Mouse (Mus musculus) adrenal gland, adult 2 months (tissue): ENCODE results near the gene Rps11. TPM values are rescaled to one million over a fixed set of nuclear protein-coding genes. Genes with fewer than 3 reads are reported as not detected.

Source experiments
- DNase-seq: peaks from one replicate; pipeline ENCODE4 v3.0.0; 2021
- polyA plus RNA-seq: library from polyadenylated mRNA; depleted of rRNA; stranded (reverse); fragments of >200 nt; gene quantifications from 2 replicates; pipeline ENCODE4 v1.2.3, GENCODE M21; 2012
- total RNA-seq, 2 experiments: library from RNA; stranded (reverse); gene quantifications; 2 replicates each; pipeline ENCODE4 v1.2.3; 2021

Gene Rps11
- total and polyA plus RNA-seq, 3 experiments = 80.0 to 1,478 (median 1,290) TPM

DNA sequence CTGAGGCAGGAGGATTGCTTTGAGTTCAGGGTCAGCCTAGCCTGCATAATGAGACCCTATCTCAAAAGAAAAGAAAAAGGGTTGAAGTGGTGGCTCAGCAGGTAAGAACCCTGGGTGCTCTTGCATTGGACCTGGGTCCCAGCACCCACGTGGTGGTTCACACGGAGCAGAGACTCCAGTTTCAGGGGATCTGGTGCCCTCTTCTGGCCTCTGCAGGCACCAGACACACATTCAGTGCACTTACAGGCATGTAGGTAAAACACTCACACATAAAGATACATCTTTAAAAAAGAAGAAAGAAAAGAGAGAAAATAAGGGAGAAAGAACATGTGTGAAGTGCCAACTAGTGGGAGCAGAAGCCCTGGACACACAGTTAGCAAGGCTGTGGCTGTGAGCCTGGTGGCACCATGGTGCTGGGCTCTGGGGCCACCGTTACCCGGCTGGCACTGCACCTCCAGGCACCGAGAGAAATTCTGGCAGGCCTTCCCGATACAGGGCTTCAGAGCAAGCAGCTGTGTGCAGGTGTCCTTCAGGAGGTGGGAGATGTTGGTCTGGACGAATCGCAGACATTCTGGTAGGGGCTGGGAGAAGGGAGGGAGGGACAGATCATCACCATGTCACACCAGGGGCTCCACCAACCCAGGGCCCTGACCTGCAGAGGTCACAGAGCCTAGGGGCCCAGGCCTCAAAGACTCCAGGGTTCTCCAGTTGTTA is 9.4 kb upstream of the Rps11 start:
- no peak for DNase-seq

DNA sequence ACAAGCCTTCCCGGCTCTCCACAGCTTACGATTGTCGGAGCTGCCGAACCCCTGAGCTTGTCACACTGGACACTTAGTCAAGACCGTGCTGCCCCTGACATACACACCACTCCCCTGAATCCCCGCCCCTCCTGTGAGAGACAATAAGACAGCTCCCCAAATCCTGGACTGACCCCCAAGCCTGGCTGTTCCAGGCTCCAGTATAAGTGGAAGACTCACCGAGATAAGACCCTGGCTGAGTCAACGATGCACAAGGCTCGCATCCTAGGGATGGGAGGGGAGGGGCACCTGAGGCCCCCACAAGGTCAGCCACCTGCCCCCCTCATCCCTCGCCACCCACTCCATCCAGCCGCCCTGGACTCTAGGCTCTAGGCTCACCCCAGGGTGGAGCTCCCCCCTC is 7.6 kb upstream of the Rps11 start:
- no peak for DNase-seq

DNA sequence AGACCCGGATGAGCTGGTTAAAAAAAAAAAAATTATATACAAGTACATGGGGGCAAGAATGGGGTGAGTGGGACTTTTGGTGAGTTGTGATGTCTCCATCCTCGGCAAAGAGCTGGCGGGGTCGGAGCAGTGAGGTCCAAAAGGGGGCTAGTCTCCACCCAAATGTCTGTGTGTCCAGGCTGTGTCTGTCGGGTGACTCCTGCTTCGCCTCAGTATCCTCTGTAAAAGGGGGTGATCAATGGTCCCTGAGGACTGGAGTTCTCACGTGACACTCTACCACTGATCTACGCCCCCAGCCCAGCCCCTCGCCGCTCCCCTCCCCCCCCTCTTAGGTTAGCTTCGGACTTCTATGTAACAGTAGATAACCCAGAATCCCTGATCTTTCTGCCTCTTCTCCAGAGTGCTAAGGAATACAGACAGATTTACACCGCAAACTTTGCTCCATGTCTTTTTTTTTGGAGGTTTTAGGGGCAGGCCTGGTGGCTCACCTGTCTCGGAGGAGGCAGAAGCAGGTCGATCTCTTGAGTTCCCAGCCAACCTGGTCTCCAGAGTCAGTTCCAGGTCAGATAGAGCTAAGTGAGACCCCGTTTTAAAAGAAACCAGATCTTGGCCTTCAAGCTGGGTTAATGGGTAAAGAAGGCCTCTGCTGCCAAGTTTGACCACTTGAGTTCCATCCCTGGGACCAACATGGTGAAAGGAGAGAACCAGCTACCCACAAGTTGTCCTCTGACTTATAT is 5.7 kb upstream of the Rps11 start:
- no peak for DNase-seq

DNA sequence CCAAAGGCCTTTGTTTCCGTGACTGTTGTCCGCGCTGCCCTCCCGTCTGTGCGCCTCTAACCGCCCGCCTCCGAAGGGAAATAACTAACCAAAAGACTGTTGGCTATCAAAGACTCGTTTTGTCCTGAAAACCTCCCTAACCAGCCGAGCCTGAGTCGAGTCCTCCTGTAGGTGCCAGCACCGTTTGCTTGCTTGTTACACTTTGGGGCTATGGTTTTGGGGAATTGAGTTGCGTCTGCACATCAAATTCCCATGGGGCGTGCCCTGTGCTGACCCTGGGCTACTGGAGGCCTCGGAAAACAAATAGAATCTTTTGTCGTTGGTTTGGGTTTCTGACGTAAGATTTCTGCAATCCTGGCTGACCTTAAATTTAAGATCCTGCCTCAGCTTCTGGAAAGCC is 5.1 kb upstream of the Rps11 start:
- no peak for DNase-seq

DNA sequence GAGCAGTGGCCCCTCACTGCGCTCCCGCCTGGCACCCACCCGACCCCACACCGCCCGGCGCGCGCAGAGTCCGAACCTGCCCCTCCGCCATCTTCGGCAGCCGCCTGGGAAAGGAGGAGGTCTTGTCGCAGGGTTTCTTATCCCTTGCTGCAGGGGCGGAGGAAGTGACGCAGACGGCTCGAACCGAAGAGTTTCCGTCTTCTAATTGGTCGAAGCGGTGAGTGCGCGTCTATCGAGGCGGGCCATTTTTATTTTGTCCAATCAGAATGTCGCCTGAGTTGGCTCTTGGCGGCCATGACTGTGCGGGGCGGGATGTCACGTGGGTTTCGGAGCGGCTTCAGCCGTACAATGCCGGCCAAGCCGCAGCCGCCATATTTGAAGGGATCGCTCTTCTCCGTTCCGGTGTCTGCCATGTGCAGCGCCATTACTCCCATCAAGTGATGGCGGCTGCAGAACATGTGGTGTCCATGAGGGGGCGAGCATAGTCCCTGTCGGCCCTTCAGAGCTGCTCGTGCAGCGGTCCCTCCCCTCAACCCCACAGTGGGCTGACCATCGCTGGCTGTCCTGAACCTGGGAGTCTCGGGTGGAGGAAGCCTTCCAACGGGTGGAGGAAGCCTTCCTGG is 4.5 kb upstream of the Rps11 start, which contains the start of gene Rpl13a:
Gene Rpl13a, minus strand, starts transcription at position 138 of the 623 bp plus-strand sequence.
- peak; percentile 99 for DNase-seq

DNA sequence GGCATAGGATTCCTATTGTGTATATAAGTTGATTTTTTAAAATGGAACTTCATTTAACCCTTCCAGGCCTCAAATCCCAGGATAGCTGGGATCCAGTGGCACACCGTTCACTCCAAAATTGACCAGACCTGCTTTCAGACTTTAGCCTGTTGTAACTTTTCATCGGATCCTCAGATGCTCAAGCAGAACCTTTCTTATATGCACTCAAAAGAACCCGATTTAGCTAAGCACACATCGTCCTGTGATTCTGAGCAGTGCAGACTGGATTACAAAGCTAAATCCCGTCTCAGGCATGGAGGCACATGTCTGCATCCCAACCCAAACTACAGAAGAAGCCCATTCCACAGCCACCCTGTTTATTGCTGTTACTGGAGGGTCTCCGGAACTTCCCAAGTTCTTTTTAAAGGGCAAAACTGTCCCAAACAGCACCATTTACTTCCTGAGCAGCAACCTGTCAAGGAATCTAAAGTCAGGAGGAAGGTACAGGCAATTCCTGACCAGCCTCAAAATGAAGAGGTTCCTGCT is 3.5 kb upstream of the Rps11 start:
- no peak for DNase-seq

DNA sequence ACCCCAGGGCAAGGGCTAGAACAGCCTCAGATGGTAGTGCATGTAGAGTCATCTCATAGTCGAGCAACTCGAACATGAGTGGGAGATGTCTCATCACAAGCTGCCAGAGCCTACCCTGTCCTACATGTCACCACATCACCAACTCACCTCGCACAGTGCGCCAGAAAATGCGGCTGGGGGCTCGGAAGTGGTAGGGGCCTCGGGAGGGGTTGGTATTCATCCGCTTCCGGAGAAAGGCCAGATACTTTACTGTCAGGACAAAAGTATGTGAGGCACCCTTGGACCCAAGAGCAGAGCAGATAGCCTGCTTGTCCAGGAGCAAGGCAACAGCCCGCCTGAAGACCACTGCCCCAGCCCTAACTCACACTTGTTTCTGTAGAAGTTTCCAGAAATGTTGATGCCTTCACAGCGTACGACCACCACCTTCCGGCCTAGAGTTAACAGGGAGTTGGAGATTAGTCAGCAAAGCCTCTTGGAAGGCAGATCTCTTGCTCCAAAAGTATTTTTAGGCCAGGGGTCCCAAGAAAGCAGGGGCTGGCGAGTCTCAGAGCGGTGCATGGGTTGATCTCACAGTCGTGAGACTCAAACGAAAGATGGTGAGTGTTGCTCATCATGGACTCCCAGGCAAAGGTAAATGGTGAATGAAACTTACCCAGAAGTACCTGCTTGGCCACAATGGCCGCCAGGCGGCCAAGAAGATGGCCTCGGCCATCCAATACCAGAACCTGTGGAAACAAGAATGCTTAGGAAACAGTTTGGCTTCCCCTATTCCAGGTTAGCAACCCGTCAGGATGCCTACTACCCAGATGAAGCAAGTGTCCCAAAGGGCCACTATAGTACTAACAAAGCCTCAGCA is 2.8 kb upstream of the Rps11 start:
- peak; percentile 22 for DNase-seq

DNA sequence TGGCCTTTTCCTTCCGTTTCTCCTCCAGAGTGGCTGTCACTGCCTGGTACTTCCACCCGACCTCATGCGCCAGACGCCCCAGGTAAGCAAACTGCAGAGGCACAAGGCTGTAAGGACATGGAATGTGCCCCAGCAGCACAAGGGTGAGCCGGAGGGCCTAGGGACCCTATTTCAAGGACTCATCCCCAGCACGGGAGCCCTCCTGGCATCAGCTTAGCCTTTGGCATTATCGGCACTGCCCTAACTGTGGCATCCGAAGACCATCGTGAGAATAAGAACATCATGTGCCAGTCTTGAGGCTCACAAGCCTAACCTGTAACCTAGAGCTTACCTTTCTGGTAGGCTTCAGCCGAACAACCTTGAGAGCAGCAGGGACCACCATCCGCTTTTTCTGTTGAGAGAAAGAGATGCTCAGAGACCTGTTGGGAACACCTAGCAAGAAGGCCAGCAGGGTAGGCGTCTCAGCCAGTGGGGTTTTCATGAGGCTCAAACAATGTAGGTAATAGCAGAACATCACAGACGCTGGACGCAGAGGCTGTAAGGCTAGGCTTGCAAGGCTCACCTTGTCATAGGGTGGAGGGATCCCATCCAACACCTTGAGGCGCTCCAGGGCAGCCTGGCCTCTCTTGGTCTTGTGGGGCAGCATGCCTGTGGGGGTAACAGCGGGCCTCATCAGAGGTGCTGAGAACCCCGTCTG is 2.1 kb upstream of the Rps11 start:
- DNase-seq = peak; percentile 26

DNA sequence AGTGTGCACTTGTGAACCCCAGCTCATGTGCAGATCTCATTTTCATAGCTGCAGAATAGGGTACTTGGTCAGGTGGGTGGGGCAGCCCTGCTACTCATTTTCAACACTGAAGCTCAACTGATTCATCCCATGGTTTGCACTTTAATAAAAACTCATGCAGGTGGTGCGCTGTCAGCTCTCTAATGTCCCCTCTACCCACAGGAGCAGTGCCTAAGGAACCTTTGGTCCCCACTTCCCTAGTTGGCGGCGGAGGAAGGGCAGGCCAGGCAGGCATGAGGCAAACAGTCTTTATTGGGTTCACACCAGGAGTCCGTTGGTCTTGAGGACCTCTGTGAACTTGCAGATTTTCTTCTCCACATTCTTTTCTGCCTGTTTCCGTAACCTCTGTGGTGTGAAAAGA is 1.4 kb upstream of the Rps11 start:
- peak; percentile 19 for DNase-seq

DNA sequence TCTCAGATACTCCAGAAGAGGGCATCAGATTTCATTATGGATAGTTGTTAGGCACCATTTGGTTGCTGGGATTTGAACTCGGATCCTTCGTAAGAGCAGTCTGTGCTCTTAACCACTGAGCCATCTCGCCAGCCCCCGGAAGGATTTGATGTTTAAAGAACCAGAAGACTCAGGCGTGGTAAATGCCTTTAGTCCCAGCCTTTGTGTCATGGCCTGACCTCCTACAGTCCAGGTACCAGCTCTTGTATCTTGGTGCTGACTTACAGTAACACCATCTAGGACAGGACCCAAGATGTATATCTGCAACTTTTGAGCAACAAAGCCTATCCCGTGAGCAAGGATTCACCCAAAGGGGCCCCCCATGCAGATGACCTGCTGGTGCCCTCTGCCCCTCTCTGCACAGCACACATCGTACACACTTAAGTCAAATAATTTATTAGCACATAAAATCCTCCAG is 933 bp upstream of the Rps11 start:
- DNase-seq = no peak

DNA sequence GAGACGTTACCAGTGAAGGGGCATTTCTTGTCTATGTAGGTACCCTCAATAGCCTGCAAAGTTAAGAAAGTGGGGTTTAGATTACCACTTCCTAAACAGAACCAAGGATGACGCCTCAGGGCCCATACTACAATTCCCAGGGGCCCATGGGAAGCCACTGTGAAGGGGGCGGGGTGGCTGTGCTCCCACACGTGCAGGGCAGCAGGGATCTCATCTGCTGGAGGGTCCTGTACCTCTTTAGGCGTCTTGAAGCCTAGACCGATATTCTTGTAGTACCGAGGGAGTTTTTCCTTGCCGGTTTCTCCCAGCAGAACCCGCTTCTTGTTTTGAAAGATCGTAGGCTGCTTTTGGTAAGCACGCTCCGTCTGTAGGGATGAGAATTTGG is 1.1 kb downstream of the Rps11 start:
- peak; percentile 42 for DNase-seq

DNA sequence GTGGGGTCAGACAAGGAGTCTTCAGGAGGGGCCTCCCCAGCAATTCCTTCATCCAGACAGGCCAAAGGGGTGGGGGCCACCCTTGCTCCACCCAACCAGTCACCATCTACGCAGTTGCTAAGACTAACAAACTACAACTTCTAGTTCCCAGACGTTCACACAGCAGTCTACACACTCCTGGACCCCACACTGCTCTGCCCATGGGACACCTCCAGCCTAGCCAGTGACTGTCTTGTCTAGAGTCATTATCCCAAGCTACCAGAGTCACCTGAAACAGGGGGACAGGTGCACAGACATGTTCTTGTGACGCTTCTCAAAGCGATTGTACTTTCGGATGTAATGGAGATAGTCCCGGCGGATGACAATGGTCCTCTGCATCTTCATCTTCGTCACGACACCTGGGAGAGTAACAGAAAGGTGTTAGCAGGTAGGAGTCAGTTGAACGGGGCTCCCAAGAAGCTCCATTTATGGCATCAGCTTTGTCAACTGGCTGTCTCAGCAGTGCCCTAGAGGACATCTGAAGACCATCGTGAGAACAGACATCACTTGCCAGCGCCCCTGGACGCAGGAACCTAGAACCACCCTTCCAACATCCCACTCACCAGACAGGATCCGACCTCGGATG is 1.6 kb downstream of the Rps11 start:
- no peak for DNase-seq

DNA sequence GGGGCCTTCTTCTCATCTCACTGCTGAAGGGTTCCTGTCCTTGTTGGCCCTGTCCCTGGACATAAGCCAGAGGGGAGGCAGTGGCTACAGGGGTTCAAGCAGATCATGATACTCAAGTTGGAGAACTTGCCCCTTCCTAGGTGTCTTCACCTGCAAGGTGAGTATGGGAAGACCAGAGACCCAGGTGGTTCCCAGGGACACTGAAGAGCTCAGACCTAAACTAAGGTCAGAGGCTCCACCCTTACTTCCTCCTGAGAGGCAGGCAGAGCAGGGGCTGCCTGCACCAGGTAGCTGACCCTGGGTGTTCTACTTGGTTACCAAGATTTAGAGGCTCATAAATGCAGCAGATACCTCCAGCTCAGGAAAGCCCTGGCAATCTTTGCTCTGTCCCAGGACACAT is 2.3 kb downstream of the Rps11 start:
- DNase-seq = no peak

DNA sequence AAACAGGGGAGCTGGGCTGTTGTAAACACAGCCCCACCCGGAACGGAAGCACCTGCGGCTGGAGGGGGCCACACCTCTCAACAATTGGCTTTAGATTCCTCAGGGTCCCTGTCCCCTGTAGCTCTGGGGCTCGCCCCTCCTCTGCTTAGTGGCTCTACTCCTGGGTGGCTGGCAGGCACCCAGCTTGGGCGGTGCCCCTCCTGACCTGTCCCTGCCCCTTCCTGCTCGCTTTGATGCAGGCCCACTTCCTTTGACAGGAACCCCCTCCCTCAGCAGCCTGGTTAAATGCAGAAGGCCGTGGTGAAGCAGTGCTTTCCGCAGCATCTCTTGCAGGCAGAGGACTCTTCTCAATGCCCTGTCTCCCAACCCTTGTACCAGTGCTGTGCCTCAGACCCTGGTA is 2.8 kb downstream of the Rps11 start:
- peak; percentile 60 for DNase-seq

DNA sequence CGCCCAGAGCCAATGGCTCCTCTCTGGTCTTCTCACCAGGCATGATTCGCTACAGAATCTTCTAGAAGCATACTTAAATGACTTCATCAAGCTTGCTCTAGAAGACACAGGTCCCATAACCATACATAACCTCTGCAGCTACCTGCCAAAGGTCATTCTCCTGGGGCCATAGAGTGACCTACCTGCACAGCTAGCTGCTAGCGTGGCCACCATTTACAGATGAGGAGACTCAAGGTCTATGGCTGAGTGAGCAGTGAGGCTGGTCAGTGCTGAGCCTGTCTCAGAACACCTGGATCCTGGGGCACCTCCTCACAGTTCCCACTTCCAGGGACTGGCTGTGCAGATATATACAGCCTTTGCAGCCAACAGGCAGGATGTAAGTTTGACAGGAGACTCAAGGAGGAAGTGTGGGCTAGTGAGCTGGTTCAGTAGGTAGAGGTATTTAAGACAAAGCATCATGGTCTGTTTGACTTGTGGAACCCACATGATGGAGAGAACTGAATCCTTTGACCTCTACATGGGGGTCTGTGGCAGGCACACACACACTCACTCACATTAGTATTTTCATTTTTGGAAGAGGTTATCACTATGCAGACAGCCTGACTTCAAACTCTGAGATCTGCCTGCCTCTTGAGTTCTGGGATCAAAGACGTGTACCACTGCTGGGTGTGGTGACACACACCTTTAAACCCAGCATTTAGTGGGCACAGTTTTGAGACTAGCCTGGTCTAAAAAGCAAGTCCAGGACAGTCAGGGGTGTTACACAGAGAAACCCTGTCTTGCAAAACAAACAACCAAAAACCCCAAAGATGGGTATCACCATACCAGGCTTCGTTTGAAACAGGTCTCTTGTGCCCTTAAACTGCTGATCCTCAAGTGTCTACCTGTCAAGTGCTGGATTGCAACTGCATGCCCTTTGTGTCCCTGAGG is 4.2 kb downstream of the Rps11 start:
- DNase-seq = no peak

DNA sequence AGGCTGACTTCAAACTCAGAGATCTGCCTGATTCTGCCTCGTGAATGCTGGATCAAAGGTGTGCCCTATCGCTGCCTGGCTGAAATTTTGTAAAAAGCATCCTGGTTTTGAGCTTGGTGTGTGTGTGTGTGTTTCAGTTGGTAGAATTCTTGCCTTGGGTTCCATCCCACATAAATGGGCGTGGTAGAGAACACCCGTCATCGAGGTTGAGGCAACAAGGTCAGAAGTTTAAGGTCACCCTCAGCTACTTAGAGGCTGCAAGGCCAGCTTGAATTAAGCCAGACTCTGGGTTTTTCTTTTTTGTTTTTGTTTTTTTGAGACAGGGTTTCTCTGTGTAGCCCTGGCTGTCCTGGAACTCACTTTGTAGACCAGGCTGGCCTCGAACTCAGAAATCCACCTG is 5.9 kb downstream of the Rps11 start:
- peak; percentile 66 for DNase-seq

DNA sequence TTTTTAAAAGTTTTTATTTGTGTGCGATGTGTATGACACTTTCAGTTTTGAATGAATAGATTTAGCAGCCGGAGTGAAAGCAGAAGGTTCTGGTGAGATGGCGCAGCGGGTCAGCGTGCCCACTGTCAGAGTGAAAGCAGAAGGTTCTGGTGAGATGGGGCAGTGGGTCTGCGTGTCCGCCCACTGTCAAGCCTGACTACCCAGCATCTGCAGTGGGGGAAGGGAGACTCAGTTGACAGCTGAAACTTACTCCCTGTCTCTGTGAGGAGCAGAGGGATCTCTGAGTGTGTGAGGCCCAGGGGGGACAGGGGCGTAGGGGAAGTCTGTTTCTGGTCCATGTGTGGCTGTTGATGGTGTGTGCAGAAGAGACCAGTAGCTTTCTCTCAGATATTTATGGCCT is 6.7 kb downstream of the Rps11 start:
- no peak for DNase-seq

DNA sequence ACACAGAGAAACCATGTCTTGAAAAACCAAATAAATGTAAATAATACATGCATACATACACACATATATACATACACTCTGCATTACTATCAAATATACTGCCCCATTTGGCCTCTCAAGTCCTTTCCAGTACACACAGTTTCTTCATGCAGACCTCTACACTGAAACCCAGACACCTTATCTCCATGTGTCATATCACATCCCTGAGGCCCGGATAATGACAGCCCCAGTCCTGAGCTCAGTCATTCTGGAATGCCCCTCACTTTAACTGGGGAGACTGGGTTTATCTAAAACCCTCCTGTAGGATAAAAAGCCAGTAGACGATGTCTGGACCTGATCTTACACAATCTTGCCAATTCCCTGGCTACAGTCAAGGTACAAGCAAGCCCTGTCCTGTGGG is 10.8 kb downstream of the Rps11 start:
- no peak for DNase-seq

DNA sequence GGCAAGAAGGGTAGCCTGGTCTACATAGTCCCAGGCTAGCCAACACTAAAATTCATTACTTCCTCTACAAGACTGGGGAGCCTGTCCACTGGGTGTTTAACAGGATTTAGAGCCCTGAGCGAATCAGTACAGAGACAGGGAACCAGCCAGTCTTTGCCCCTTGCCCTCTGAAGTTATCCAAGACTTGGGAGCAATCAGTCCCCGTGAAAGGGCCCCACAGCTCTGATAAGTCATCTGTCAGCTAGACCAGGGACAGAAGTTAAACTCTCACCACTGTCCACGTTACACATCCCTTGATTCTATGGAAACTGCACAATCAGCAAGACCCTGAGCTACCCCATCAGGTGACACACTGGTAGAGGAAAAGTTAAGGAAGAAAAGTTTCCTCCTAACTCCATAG is 11.7 kb downstream of the Rps11 start:
- DNase-seq = no peak

DNA sequence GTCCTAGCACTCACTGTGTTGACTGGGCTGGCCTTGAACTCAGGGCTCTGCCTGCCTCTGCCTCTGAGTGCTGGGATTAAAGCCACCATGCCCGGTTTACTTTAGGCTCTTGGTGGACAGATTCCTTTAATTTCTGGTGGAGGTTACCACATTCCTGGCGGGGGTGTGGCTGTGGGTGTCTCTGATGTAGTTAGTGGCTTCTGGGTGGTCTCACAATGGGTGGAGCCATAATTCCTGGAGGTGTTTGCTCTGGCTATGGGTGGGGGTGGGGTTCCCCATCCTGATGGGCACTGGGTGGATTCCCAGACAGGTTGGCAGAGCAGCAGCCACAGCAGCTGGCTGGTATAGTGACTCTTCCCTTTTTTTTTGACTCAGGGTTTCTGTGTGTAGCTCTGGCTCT is 12.3 kb downstream of the Rps11 start:
- DNase-seq = no peak
